Mouse (Mus musculus): Measurements from ENCODE around the gene C130074G19Rik.

The C130074G19Rik gene

DNA sequence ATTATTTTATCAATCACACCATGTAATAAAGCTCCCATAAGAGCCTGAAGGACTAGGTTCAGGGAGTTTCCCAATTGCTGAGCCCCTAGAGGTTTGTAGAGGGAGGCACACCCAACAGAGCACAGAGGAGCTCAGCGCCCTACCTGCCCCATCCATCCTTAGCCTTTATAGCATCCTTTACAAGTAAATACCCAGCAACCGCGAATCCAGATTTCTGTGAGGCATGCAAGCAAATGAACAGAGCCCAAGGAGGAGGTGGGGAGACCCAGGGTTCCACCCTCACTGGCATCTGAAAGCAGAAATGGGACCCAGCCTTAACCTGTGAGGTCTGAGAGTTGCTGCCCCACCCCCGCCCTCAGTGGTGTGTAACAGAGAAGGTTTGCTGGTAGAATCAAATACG, 46.7 kb downstream of the C130074G19Rik start:
- no peak for DNase-seq

DNA sequence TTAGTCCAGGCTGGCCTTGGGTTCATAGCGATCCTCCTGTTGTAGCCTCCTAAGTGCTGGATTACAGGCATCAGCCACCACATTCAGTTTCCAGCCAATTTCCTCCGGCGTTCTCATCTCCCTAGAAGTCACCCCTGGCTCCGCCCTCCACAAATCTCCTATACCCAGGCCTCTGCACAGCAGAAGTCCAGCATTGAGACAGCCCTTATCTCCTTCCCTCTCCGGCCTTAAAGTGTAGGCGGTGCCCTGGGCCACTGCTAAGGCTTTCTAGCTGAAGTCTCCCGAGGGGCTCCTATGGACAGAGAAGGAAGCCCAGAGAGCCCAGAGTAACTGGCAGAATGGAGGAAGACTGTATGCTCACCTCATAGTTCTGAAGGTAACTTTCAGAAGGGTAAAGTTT, 49.5 kb downstream of the C130074G19Rik start:
- no peak for DNase-seq

DNA sequence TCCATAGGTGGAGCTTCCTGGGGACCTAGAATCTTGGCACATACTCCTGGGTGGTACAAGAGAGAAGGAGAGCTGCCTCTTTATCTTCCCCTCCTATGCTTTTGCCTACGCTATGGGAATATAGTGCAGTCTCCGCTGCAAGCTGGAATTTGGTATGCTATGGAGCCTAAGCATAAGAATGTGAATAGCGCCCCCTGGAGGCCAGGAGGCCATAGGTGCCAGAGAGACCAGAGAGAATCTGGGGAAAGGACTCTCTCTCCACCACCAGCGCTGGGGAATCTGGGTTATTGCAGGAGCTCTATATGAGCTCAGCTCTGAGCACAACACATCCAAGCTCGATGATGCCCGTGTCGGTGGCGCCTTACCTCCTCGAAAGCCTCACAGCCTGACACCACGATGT, 50.8 kb downstream of the C130074G19Rik start:
- DNase-seq: no peak

- no peak for DNase-seq
These were observed 53.1 kb downstream of the C130074G19Rik start for GRCm38 (mm10) chr1:184829897-184830296.

GRCm38 (mm10) chr1:184827175-184827701, 55.8 kb downstream of the C130074G19Rik start:
- no peak for DNase-seq

GRCm38 (mm10) chr1:184825093-184825492, 57.9 kb downstream of the C130074G19Rik start:
- DNase-seq: peak; percentile 26 to 33

- DNase-seq: peak; percentile 83 to 86
These were observed 58.6 kb downstream of the C130074G19Rik start for GRCm38 (mm10) chr1:184824439-184824851.

DNA sequence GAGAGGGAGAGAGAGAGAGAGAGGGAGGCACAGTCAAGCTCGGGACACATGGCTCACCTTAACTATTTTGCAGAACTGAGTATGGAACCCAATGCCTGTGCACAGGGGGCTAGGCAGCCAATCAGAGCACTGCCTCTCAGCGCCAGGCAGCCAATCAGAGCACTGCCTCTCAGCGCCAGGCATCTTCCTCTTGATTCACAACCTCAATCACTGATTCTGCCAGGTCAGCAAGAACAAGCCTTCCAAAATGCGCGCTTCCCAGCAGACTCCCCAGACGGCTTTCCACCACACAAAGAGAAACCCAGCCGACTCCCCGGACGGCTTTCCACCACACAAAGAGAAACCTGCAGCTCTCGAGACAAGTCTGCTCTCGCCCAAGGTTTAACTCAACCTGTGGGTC, 60.3 kb downstream of the C130074G19Rik start:
- DNase-seq: peak in 1 of 2 experiments; percentile 13

Data from cerebellum, postnatal 36 days (tissue).